Mouse (Mus musculus) c-Kit-positive CD71-positive TER-119-negative erythroid progenitor cells, embryonic 14.5 days (primary cell): Measurements from ENCODE around the gene Gzmd.
"Not testable (repeated sequence)": the region's sequence is repeated elsewhere in the genome, so short reads cannot be mapped to it uniquely, and the experiment has no call there.

ENCODE experiments used
- DNase-seq: peaks from one replicate; pipeline ENCODE4 v3.0.0-alpha.2; 2013; ENCODE audit warnings: low read depth

Gzmd gene

GRCm38 (mm10) chr14:56132508-56132907 is at the start of gene Gzmd:
Gene Gzmd (minus strand): TSS chr14:56132608.
- not testable (repeated sequence) for DNase-seq

DNA sequence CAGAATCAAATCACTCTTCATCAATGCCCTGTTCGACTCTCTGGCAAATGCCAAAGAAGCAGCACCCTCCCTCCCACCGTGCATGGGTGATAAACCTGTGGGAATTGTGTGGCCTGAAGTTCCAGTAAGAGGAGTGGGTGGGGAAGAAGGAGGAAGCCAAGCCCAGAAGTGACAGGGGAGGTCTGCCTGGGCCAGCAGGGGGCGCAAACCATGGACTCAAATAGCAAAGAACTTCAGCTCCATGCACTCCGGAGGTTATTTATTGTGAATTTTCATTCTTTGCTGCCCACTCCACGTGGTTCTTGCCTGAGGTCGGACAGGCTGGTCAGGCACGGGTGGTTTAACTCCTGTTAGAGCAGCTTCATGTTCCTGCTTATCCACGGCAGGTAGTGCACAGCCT is 45.2 kb upstream of the Gzmd start:
- peak; percentile 7 for DNase-seq

GRCm38 (mm10) chr14:56174499-56174898 is 42.1 kb upstream of the Gzmd start, which contains the start of gene Gzmn:
Gene Gzmn (minus strand): TSS chr14:56174599.
- DNase-seq, result no peak

- no peak for DNase-seq
These were observed 41.0 kb upstream of the Gzmd start for GRCm38 (mm10) chr14:56173396-56173795.

- no peak for DNase-seq
These were observed 40.3 kb upstream of the Gzmd start for GRCm38 (mm10) chr14:56172744-56173143.

GRCm38 (mm10) chr14:56168009-56168408 is 35.6 kb upstream of the Gzmd start:
- DNase-seq, result no peak

GRCm38 (mm10) chr14:56162109-56162508 is 29.7 kb upstream of the Gzmd start:
- no peak for DNase-seq

- not testable (repeated sequence) for DNase-seq
These were observed 27.1 kb upstream of the Gzmd start, which contains the start of gene Gzmg for GRCm38 (mm10) chr14:56159479-56159878. Gene Gzmg (minus strand): TSS chr14:56159579.

DNA sequence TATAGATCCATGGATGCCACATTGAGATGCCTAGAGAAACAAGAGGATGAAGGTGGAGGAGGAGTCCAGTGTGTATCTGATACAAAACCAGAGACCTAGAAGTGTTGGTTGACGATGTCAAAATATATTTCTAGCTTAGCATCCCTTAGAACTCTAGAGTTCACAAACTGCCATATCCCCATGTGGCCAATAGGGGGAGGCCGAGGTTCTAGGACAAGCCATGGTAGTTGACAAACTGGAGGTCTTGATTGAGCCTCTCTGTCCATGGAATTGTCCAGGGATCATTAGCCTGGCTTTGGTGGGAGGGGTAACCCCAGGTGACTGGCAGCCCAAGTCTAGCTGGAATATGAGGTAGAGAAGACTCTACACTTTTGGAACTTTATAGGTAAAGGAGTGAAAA is 22.9 kb upstream of the Gzmd start:
- DNase-seq, result no peak

- not testable (repeated sequence) for DNase-seq
These were observed 1.3 kb upstream of the Gzmd start for GRCm38 (mm10) chr14:56133675-56134074.

GRCm38 (mm10) chr14:56128341-56128740 is 4.1 kb downstream of the Gzmd start:
- DNase-seq, result no peak

DNA sequence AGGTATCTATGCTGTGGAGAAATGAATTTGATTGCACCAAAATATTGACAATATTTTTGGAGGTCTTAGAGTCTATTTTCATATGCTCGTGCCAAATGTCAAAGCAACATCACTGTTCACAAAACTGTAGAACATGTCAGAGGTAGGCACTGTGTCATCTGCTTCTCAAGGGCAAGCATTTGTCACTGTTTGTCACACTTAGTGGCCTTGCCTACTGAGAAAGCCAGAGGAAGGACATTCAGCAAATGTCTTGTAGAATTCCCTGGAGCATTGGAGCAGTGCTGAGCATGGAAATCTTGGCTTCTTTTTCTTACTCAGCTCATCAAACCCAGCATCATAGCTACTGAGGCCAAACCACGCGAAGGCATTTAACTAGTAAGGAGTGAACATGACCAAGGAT is 8.9 kb downstream of the Gzmd start:
- no peak for DNase-seq

- DNase-seq, result no peak
These were observed 11.9 kb downstream of the Gzmd start, which contains the start of gene Gzme for GRCm38 (mm10) chr14:56120525-56120924. Gene Gzme (minus strand): TSS chr14:56120625.

DNA sequence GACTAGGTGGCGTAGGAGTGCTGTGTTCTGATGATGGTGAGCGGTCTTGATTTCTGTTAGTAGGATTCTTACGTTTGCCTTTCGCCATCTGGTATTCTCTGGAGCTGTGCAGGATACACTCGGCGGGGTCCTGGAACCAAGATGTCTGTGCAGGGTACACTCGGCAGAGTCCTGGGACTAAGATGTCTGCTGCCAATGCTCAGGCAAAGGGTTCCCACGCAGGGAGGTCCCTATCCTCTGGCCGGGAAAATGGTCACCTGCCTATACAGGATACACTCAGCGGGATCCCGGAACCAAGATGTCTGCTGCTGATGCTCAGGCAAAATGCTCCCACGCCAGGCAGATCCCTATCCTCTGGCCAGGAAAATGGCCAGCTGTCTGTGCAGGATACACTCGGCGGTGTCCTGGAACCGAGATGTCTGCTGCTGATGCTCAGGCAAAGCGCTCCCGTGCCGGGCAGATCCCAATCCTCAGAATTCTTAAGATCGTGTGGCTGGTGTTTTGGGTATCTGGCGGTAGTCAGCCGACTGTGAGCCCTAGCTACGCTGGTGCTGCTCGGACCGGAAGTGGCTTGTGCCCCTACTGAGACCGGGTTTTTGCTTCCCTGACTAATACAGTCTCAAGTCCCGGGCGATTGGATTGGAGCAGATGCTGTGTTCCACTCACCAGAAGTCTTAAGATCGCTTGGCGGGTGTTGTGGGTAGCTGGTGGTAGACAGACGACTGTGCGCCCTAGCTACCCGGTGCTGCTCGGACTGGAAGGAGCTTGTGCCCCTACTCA is 16.7 kb downstream of the Gzmd start:
- not testable (repeated sequence) for DNase-seq

GRCm38 (mm10) chr14:56105447-56106180 is 26.8 kb downstream of the Gzmd start:
- no peak for DNase-seq

GRCm38 (mm10) chr14:56105016-56105415 is 27.4 kb downstream of the Gzmd start:
- no peak for DNase-seq

- no peak for DNase-seq
These were observed 29.0 kb downstream of the Gzmd start for GRCm38 (mm10) chr14:56103452-56103851.

DNA sequence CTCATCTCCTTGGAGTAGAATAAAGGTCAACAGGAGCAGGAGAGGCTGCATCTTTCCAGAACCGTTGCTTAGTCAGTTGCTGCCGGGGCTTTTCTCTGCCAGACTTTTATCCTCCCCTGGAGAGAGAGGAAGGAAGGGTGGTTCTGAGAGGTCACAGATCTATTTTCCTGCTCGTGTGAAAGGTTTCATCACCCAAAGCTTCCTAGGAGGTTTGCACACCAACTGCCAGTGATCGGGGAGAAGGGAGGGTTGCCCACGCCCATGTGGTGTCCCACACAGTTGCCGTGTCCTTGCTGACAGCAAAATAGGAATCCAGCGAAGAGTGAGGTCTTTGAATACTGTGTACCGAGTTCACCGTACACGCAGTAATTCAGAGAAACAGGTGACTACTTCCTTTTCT is 30.0 kb downstream of the Gzmd start, which contains the start of gene Ctsg:
Gene Ctsg, minus strand, starts transcription at position 189 of the 400 bp plus-strand sequence.
- no peak for DNase-seq

GRCm38 (mm10) chr14:56098940-56099339 is 33.5 kb downstream of the Gzmd start:
- DNase-seq, result peak; percentile 27

DNA sequence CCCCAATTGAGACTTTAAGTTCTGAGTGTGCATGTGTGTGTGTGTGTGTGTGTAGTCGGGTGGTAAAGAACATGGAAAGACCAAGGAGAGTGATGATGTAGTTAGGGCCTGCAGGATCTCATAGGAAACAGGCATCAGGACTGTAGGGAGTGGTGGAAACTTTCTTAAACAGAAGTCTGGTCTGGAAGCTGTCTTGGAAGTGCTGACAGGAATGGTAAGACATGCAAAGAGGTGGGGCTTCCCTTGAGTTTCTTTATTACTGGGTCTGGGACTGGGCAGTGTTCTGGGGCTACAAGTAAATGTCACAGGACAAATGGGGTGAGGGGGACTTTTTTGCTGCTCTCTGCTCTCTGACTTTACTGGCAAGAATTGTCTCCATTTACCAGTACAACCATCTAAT is 34.8 kb downstream of the Gzmd start:
- DNase-seq, result no peak

DNA sequence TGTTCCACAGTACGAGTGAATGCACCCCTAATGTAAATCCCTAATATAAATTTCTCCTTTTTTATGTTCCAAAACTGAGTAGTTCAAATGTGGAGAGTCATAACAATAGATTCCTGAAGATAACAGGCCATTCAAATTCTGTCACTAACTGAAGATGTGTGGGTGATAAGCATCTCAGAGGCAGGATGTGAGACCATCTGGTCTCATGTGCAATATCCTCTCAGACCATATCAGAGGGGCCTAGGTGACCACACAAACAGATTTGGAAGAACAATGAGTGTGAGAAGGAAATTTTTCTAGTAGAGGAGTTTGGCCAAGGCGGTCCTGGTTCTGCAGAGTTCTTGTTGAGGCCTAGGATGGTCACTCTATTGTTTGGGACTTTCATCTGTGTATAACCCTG is 39.1 kb downstream of the Gzmd start:
- no peak for DNase-seq

DNA sequence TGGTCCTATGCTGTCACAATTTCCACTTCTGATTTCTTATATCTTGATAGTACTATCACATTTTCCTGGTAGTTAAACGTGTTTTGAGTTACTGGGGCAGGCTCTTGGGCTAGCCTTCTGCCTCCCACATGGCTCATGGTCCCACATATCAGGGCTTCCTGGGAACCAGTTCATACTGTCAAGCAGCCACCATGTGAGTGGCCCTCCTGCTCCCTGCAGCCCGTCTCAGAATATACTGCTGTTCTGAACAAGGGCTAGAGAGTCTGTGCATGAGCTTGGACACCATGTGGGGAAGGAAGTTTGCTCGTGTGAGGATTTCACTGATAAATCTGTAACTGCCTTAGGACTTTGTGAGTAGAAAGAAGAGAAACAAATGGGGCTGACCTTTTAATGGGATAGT is 45.7 kb downstream of the Gzmd start:
- no peak for DNase-seq

- DNase-seq, result no peak
These were observed 47.2 kb downstream of the Gzmd start, which contains the start of gene Mcpt8 for GRCm38 (mm10) chr14:56085167-56085566. Gene Mcpt8 (minus strand): TSS chr14:56085273.
